In genomic region chr1:135544504-135545146, GRCm38 (mm10) we compare ENCODE assay signal across 7 mouse cellular contexts.
DNase-seq lines count a peak whose midpoint lies in the region; ATAC-seq and TF ChIP-seq lines count a peak whose summit lies in the region.

No protein-coding gene starts in this region.

- TF ChIP-seq CTCF in left cerebral cortex, adult 2 months (IDR thresholded peaks at IDR 0.05) = peak; percentile 90

- peaks cover 58% of the 10 kb centered on the region for H3K4me1 ChIP-seq in hindbrain, embryonic 15.5 days (replicated peaks)

- no peaks in the 10 kb centered on the region for H3K27me3 ChIP-seq in hindbrain, embryonic 15.5 days

- H3K4me2 ChIP-seq in hindbrain, embryonic 15.5 days = no peak overlapping the region

- H3K9ac ChIP-seq in hindbrain, embryonic 15.5 days = no peak overlapping the region

- no peaks in the 10 kb centered on the region for H3K36me3 ChIP-seq in hindbrain, embryonic 15.5 days

- 39% methylated on average over 16 of the region's 16 CpGs for WGBS in hindbrain, embryonic 15.5 days

- H3K9me3 ChIP-seq in hindbrain, embryonic 15.5 days = no peaks in the 10 kb centered on the region

- H3K4me3 ChIP-seq in hindbrain, embryonic 15.5 days = no peak overlapping the region
- no peak overlapping the region for H3K4me3 ChIP-seq in left cerebral cortex, adult 2 months

- intact Hi-C loops in left cerebral cortex, adult 2 months (cut with DNase I) = loop anchor here (1.0 to 5.0 kb wide), 4 partner anchors 41 to 155 kb away; no protein-coding TSS in a partner anchor

- peak overlapping the region; percentile 32 for H3K27ac ChIP-seq in hindbrain, embryonic 15.5 days (replicated peaks)
- peak overlapping the region; percentile 41; the same call in 1 of the 2 replicates for H3K27ac ChIP-seq in left cerebral cortex, adult 2 months

- peak; percentile 29; the same call in 1 of the 2 replicates for ATAC-seq in hindbrain, embryonic 15.5 days (ENCODE audit: low FRiP score, low read depth)

- peak; percentile 79 for DNase-seq in ZHBTc4 (ENCODE audit: low read depth, low spot score)
- peak; percentile 74 for DNase-seq in cerebellum, adult 9-11 months
- peak; percentile 70 to 83 for DNase-seq in frontal cortex, postnatal 10 days (ENCODE audit: low spot score in 2 of 2)
- peak; percentile 85 for DNase-seq in left cerebral cortex, adult 2 months (ENCODE audit: extremely low spot score in 1 of 2, low spot score in 2 of 2)
- DNase-seq in mesoderm, embryonic 11.5 days (ENCODE audit: low read depth, low spot score) = peak; percentile 83
- DNase-seq in right cerebral cortex, postnatal 14 days = peak; percentile 86
